Mouse (Mus musculus) CD4-positive, CD25-positive, alpha-beta regulatory T cell, adult 4 months (primary cell): ENCODE data around the gene Fbxl19. TPM values are rescaled to one million over a fixed set of nuclear protein-coding genes. Genes with fewer than 3 reads are reported as not detected.

ENCODE experiments used
- ATAC-seq: one replicate; pipeline ENCODE4 v1.8.0; 2017
- polyA plus RNA-seq, 2 experiments: library from polyadenylated mRNA; unstranded; fragments of 100-300 nt; shearing (Covaris generic); gene quantifications; one replicate each; pipeline ENCODE4 v1.2.1; 2017

Fbxl19 gene
- polyA plus RNA-seq, 2 experiments from 2014 or later = 0.12 to 0.62 TPM

- no peak for ATAC-seq
Measured at GRCm38 (mm10) chr7:127808821-127809220, 64.5 kb downstream of the Fbxl19 start.

- no peak for ATAC-seq
Measured at GRCm38 (mm10) chr7:127809846-127810245, 65.5 kb downstream of the Fbxl19 start.

GRCm38 (mm10) chr7:127810650-127811049, 66.3 kb downstream of the Fbxl19 start:
- ATAC-seq = no peak

- no peak for ATAC-seq
Measured at GRCm38 (mm10) chr7:127811240-127811639, 66.9 kb downstream of the Fbxl19 start.

- ATAC-seq = no peak
Measured at GRCm38 (mm10) chr7:127812292-127812691, 67.9 kb downstream of the Fbxl19 start.

- ATAC-seq = no peak
Measured at GRCm38 (mm10) chr7:127813821-127814220, 69.5 kb downstream of the Fbxl19 start.

- ATAC-seq = no peak
Measured at GRCm38 (mm10) chr7:127814241-127814921, 70.0 kb downstream of the Fbxl19 start.

- no peak for ATAC-seq
Measured at GRCm38 (mm10) chr7:127815116-127815665, 70.8 kb downstream of the Fbxl19 start.

GRCm38 (mm10) chr7:127815954-127816821, 71.8 kb downstream of the Fbxl19 start:
- ATAC-seq = no peak

- ATAC-seq = no peak
Measured at GRCm38 (mm10) chr7:127817053-127817452, 72.7 kb downstream of the Fbxl19 start.

GRCm38 (mm10) chr7:127817776-127818175, 73.4 kb downstream of the Fbxl19 start:
- ATAC-seq = no peak

Other genes starting within 250 kb of the Fbxl19 start
- gene Srcap, start 232.6 kb upstream of the Fbxl19 start, polyA plus RNA-seq = 10 to 100 TPM in 1 of 2 experiments, 1 to 10 TPM in 1; 9.1 to 11.4 TPM
- gene Gm42715, start 225.0 kb upstream of the Fbxl19 start, polyA plus RNA-seq = 10 to 100 TPM; 29.9 to 31.9 TPM
- gene Tmem265, start 183.2 kb upstream of the Fbxl19 start, polyA plus RNA-seq = 10 to 100 TPM; 39.7 to 91.0 TPM
- gene Phkg2, start 171.2 kb upstream of the Fbxl19 start, polyA plus RNA-seq = 100 to 1,000 TPM; 109 to 138 TPM
- gene Ccdc189, start 155.9 kb upstream of the Fbxl19 start, polyA plus RNA-seq = under 1 TPM; 0.56 to 0.70 TPM
- gene Rnf40, start 155.8 kb upstream of the Fbxl19 start, polyA plus RNA-seq = 10 to 100 TPM; 26.3 to 45.6 TPM
- gene Zfp629, start 128.7 kb upstream of the Fbxl19 start, polyA plus RNA-seq = under 1 TPM; 0.16 to 0.56 TPM
- gene Bcl7c, start 35.6 kb upstream of the Fbxl19 start, polyA plus RNA-seq = 1 to 10 TPM; 3.2 to 5.5 TPM
- not detected for gene Ctf1, start 31.8 kb upstream of the Fbxl19 start, polyA plus RNA-seq
- not detected for gene Ctf2, start 12.4 kb upstream of the Fbxl19 start, polyA plus RNA-seq
- gene Orai3, start 25.3 kb downstream of the Fbxl19 start, polyA plus RNA-seq = 10 to 100 TPM; 12.8 to 15.4 TPM
- gene Setd1a, start 32.1 kb downstream of the Fbxl19 start, polyA plus RNA-seq = 1 to 10 TPM; 5.8 to 6.6 TPM
- gene Gm49388, start 41.1 kb downstream of the Fbxl19 start, polyA plus RNA-seq = under 1 TPM; 0.65 to 0.99 TPM
- 1 to 10 TPM; 3.9 to 6.8 TPM for gene Hsd3b7, start 56.1 kb downstream of the Fbxl19 start, polyA plus RNA-seq
- 100 to 1,000 TPM in 1 of 2 experiments, 10 to 100 TPM in 1; 62.0 to 110 TPM for gene Stx4a, start 79.8 kb downstream of the Fbxl19 start, polyA plus RNA-seq
- not detected for gene Stx1b, start 80.0 kb downstream of the Fbxl19 start, polyA plus RNA-seq
- 10 to 100 TPM; 25.1 to 29.0 TPM for gene Zfp646, start 131.7 kb downstream of the Fbxl19 start, polyA plus RNA-seq
- gene Zfp668, start 132.3 kb downstream of the Fbxl19 start, polyA plus RNA-seq = 10 to 100 TPM in 1 of 2 experiments, 1 to 10 TPM in 1; 9.0 to 10.6 TPM
- 1 to 10 TPM in 1 of 2 experiments, under 1 TPM in 1; 0.85 to 1.2 TPM for gene Prss53, start 146.4 kb downstream of the Fbxl19 start, polyA plus RNA-seq
- not detected for gene Gm21974, start 150.9 kb downstream of the Fbxl19 start, polyA plus RNA-seq
- gene Vkorc1, start 151.1 kb downstream of the Fbxl19 start, polyA plus RNA-seq = 10 to 100 TPM; 43.3 to 58.0 TPM
- gene Bckdk, start 159.5 kb downstream of the Fbxl19 start, polyA plus RNA-seq = 100 to 1,000 TPM in 1 of 2 experiments, 10 to 100 TPM in 1; 59.0 to 108 TPM
- gene Kat8, start 168.0 kb downstream of the Fbxl19 start, polyA plus RNA-seq = 10 to 100 TPM; 39.8 to 41.9 TPM
- not detected for gene Prss8, start 185.6 kb downstream of the Fbxl19 start, polyA plus RNA-seq
- 1 to 10 TPM; 2.5 to 4.3 TPM for gene Prss36, start 202.2 kb downstream of the Fbxl19 start, polyA plus RNA-seq
- 10 to 100 TPM; 59.4 to 88.7 TPM for gene Fus, start 222.9 kb downstream of the Fbxl19 start, polyA plus RNA-seq
- 100 to 1,000 TPM; 247 to 260 TPM for gene Pycard, start 249.3 kb downstream of the Fbxl19 start, polyA plus RNA-seq